Mouse (Mus musculus): Measurements from ENCODE around the gene Glt6d1. TPM values are rescaled to one million over a fixed set of nuclear protein-coding genes. Genes with fewer than 3 reads are reported as not detected.
"Not testable (repeated sequence)": the region's sequence is repeated elsewhere in the genome, so short reads cannot be mapped to it uniquely, and the experiment has no call there.

Gene Glt6d1
- not detected in 2 replicates for polyA plus RNA-seq (2014; fragmentation: Nextera tagmentation; extraction: Ambion mirVana)

DNA sequence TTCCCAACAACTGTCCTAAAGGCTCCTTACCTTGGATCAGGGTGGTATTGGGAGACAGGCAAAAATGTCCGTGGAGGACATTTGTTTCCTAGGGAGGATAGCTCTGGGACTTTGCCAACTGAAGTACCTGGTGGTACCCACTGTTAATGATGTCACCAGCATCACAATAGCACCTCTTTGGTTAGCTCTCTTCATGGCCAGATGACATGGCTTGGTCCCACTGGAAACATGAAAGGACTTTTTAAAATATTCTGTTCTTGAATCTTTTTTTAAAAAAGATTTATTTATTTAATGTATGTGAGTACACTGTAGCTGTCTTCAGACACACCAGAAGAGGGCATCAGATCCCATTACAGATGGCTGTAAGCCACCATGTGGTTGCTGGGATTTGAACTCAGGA is at the start of gene Glt6d1:
Gene Glt6d1, minus strand, starts transcription at position 101 of the 400 bp plus-strand sequence.
- not testable (repeated sequence) for DNase-seq (ENCODE audit: low spot score); ATAC-seq (ENCODE audit: insufficient number of reproducible peaks, low FRiP score, low TSS enrichment, low read depth); H3K9ac ChIP-seq (ENCODE audit: low read length); H3K4me3 ChIP-seq (ENCODE audit: low read depth, low read length); H3K36me3 ChIP-seq (ENCODE audit: control insufficient read depth, insufficient read depth, low read length); H3K4me1 ChIP-seq (ENCODE audit: control insufficient read depth, insufficient read depth, low read length); H3K27me3 ChIP-seq (ENCODE audit: control insufficient read depth, insufficient read depth, low read length); H3K4me2 ChIP-seq (ENCODE audit: low read depth, severe bottlenecking); H3K27ac ChIP-seq (replicated peaks; ENCODE audit: low read depth, low read length); H3K9me3 ChIP-seq (ENCODE audit: control insufficient read depth, low read length)
- whole genome bisulfite sequencing, result 70% methylated on average over 1 of the region's 1 CpGs

DNA sequence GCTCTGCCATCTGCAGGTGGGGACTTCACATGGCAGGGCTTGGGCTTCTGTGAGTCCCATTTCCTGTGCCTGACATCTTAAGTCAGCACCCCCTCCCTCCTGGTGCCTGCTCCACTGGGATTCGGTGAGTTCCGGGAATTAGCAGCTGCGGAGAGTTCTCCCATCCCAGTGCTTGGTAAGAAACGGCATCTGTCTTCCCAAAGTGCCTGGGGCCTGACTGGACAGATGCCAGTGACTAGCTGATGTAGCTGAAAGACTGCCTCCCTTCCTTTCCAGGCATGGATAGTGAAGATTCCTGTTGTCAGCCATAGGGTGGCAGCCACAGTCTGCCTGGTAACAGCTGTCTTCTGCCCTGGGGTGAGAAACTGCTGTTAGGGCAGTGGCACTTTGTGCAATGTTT is 49.8 kb upstream of the Glt6d1 start:
- H3K9ac ChIP-seq (ENCODE audit: low read length), result no peak overlapping the region
- ATAC-seq (ENCODE audit: insufficient number of reproducible peaks, low FRiP score, low TSS enrichment, low read depth) (no peak), DNase-seq (ENCODE audit: low spot score) (no peak)
- no peaks in the 10 kb centered on the region for H3K36me3 ChIP-seq (ENCODE audit: control insufficient read depth, insufficient read depth, low read length)
- H3K4me3 ChIP-seq (ENCODE audit: low read depth, low read length), result no peak overlapping the region
- no peak overlapping the region for H3K4me2 ChIP-seq (ENCODE audit: low read depth, severe bottlenecking)
- H3K27ac ChIP-seq (replicated peaks; ENCODE audit: low read depth, low read length), result no peak overlapping the region
- peaks cover 27% of the 10 kb centered on the region for H3K27me3 ChIP-seq (ENCODE audit: control insufficient read depth, insufficient read depth, low read length)
- 0 out of 2 replicates have a peak, but pooled peaks cover 2% of the 10 kb centered on the region for H3K4me1 ChIP-seq (ENCODE audit: control insufficient read depth, insufficient read depth, low read length)
- WGBS, result 8% methylated on average over 4 of the region's 4 CpGs
- no peaks in the 10 kb centered on the region for H3K9me3 ChIP-seq (ENCODE audit: control insufficient read depth, low read length)

DNA sequence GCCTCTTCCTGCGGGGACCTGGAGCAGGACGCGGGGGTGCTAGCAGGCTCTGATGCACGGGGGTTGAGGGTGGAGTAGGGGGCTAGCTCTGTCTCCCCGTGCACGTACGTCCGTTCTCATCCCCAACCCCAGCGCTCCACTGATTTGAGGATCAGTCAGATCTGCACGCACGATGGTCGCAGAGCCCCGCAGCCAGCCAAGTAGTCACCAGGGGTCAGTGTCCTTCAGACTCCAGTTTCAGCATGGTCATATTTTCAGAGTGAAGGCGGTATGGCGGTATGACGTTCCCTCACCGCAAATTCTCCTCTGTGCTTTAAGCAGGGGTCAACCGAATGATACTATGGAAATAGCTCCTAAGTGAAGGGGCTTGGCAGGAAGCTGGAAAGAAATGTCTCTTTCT is 48.6 kb upstream of the Glt6d1 start:
- 0 out of 2 replicates have a peak, but pooled peaks cover 2% of the 10 kb centered on the region for H3K4me1 ChIP-seq (ENCODE audit: control insufficient read depth, insufficient read depth, low read length)
- DNase-seq (ENCODE audit: low spot score) (peak; percentile 24), ATAC-seq (ENCODE audit: insufficient number of reproducible peaks, low FRiP score, low TSS enrichment, low read depth) (no peak)
- no peak overlapping the region for H3K4me3 ChIP-seq (ENCODE audit: low read depth, low read length)
- H3K27ac ChIP-seq (replicated peaks; ENCODE audit: low read depth, low read length), result no peak overlapping the region
- no peak overlapping the region for H3K9ac ChIP-seq (ENCODE audit: low read length)
- H3K9me3 ChIP-seq (ENCODE audit: control insufficient read depth, low read length), result no peaks in the 10 kb centered on the region
- peak overlapping the region; percentile 81 for H3K4me2 ChIP-seq (ENCODE audit: low read depth, severe bottlenecking)
- no peaks in the 10 kb centered on the region for H3K36me3 ChIP-seq (ENCODE audit: control insufficient read depth, insufficient read depth, low read length)
- WGBS, result 8% methylated on average over 18 of the region's 18 CpGs
- peaks cover 27% of the 10 kb centered on the region for H3K27me3 ChIP-seq (ENCODE audit: control insufficient read depth, insufficient read depth, low read length)

DNA sequence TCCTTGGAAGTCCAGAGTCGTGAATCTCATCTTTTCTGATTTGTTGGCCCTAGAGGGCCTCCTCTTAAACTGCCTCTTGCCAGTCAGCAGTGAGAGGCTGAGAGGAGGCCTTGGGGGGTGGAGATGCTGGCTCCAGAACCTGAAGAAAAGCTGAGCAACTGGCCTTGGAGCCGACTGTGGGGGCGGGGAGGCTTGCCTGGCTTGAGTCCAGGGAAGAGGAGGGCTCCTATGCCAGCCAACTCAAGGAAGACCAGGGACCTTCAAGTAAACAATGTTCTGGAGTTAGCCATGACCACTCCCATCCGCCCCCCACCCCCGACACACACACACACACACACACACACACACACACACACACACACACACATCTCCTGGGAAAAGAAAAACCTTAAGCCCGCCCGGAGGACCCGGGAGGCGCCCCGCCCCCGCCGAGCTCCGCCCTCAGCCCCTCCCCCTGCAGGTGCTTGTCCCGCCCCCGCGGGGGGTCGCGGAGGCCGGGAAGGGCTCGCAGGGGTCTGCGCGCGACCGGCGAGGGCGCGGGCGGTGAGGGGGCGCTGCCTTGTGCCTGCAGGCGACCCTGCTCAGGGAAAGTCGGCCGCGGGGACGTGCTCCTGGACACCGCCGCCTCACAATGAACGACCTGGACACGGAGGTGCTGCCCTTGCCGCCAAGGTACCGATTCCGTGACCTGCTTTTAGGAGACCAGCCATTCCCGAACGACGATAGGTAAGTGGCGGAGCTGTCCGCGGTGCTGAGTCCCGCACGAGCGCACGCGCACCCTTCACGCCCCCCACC is 47.9 kb upstream of the Glt6d1 start, which contains the start of gene Kcnt1:
Gene Kcnt1, plus strand, starts transcription at position 398 of the 795 bp plus-strand sequence.
- peak within 1 kb of the TSS; percentile 33 for H3K4me3 ChIP-seq (ENCODE audit: low read depth, low read length)
- H3K36me3 ChIP-seq (ENCODE audit: control insufficient read depth, insufficient read depth, low read length), result no peaks in the 10 kb centered on the region
- H3K9ac ChIP-seq (ENCODE audit: low read length), result 0 out of 2 replicates have a peak within 1 kb of the TSS, but pooled peaks have one; percentile 9
- H3K4me1 ChIP-seq (ENCODE audit: control insufficient read depth, insufficient read depth, low read length), result 0 out of 2 replicates have a peak, but pooled peaks cover 2% of the 10 kb centered on the region
- peak within 1 kb of the TSS; percentile 81 for H3K4me2 ChIP-seq (ENCODE audit: low read depth, severe bottlenecking)
- H3K27me3 ChIP-seq (ENCODE audit: control insufficient read depth, insufficient read depth, low read length), result peaks cover 27% of the 10 kb centered on the region
- H3K27ac ChIP-seq (replicated peaks; ENCODE audit: low read depth, low read length), result no peak within 1 kb of the TSS
- under 1% methylated on average over 37 of the region's 53 CpGs for WGBS
- ATAC-seq (ENCODE audit: insufficient number of reproducible peaks, low FRiP score, low TSS enrichment, low read depth) (no peak), DNase-seq (ENCODE audit: low spot score) (peak; percentile 76)
- H3K9me3 ChIP-seq (ENCODE audit: control insufficient read depth, low read length), result no peaks in the 10 kb centered on the region

DNA sequence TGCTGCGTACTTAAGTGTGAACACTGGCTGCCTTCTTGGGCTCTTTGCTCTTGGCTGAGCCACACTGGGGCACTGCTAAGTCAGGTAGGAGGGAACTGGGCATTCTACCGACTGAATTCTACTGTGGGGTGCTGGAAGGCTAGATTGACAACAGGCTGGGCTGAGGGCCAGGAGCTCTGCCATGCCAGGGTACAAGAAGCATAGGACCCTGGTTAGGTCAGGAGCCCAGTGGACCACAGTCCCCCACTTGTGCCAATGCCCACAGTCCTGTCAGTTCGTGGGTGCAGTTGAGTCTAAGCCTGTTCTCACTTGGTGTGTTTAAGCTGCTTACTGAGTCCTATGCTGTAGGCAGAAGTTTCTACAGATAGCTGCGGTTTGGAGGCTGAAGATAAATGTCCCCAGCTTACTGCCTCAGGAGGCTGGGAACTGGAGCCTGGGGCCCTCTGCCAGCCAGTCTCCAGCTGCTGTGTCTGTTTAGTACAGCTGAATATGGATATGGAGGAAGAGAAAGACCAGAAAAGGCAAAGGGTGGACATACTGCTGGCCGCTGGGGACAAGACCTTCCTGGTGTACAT is 47.1 kb upstream of the Glt6d1 start:
- ATAC-seq (ENCODE audit: insufficient number of reproducible peaks, low FRiP score, low TSS enrichment, low read depth) (no peak), DNase-seq (ENCODE audit: low spot score) (no peak)
- Histone ChIP-seq H3K9me3 (ENCODE audit: control insufficient read depth, low read length) (no peaks in the 10 kb centered on the region), H3K27ac (replicated peaks; ENCODE audit: low read depth, low read length) (no peak overlapping the region), H3K4me3 (ENCODE audit: low read depth, low read length) (no peak overlapping the region), H3K36me3 (ENCODE audit: control insufficient read depth, insufficient read depth, low read length) (no peaks in the 10 kb centered on the region), H3K27me3 (ENCODE audit: control insufficient read depth, insufficient read depth, low read length) (peaks cover 27% of the 10 kb centered on the region), H3K4me1 (ENCODE audit: control insufficient read depth, insufficient read depth, low read length) (0 out of 2 replicates have a peak, but pooled peaks cover 2% of the 10 kb centered on the region), H3K9ac (ENCODE audit: low read length) (no peak overlapping the region), H3K4me2 (ENCODE audit: low read depth, severe bottlenecking) (no peak overlapping the region)
- WGBS, result 67% methylated on average over 5 of the region's 5 CpGs

DNA sequence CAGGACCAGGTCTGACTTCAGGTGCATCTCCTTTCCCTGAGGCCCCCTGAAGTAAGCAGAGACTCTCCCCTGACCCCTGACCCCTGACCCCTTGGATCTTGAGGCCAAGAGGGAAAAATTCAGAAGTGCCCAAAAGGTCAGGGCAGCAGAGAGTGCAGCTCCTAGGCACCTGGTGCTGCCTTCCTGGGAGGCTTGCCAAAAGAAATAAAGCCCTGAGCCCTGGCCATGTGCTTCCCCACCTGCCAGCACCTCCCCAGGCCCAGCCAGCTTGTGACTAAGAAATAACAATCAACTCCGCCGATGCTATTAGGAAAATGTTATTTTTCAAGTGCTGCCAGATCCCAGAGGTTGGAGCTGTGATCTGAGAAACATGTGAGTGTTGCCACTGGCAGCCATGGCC is 46.4 kb upstream of the Glt6d1 start:
- 81% methylated on average over 2 of the region's 2 CpGs for WGBS
- Histone ChIP-seq H3K4me2 (ENCODE audit: low read depth, severe bottlenecking) (no peak overlapping the region), H3K4me3 (ENCODE audit: low read depth, low read length) (no peak overlapping the region), H3K9ac (ENCODE audit: low read length) (no peak overlapping the region), H3K27me3 (ENCODE audit: control insufficient read depth, insufficient read depth, low read length) (peaks cover 27% of the 10 kb centered on the region), H3K9me3 (ENCODE audit: control insufficient read depth, low read length) (no peaks in the 10 kb centered on the region), H3K36me3 (ENCODE audit: control insufficient read depth, insufficient read depth, low read length) (no peaks in the 10 kb centered on the region), H3K27ac (replicated peaks; ENCODE audit: low read depth, low read length) (no peak overlapping the region), H3K4me1 (ENCODE audit: control insufficient read depth, insufficient read depth, low read length) (0 out of 2 replicates have a peak, but pooled peaks cover 2% of the 10 kb centered on the region)
- ATAC-seq (ENCODE audit: insufficient number of reproducible peaks, low FRiP score, low TSS enrichment, low read depth) (no peak), DNase-seq (ENCODE audit: low spot score) (no peak)

DNA sequence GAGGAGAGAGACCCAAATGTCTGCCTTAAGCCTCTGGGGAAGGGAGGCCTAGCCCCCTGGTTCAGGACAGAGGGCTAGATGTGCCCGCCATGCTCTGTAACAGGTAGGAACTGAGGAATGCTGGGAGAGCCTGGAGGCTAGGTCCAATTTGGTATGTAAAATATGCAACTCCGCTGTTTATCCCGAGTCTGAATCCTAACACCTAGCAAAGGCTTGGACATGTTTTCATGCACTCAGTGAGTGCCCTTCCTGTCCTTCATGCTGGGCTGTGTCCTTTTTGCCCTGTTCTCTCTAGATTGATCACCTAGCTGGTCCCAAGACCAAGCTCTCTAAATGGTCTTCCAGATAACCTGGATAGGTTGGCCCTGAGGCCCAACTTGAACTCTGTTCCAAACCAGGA is 44.2 kb upstream of the Glt6d1 start:
- DNase-seq (ENCODE audit: low spot score), result no peak
- no peak overlapping the region for H3K4me2 ChIP-seq (ENCODE audit: low read depth, severe bottlenecking)
- H3K27me3 ChIP-seq (ENCODE audit: control insufficient read depth, insufficient read depth, low read length), result peaks cover 22% of the 10 kb centered on the region
- no peaks in the 10 kb centered on the region for H3K36me3 ChIP-seq (ENCODE audit: control insufficient read depth, insufficient read depth, low read length)
- H3K9me3 ChIP-seq (ENCODE audit: control insufficient read depth, low read length), result no peaks in the 10 kb centered on the region
- H3K27ac ChIP-seq (replicated peaks; ENCODE audit: low read depth, low read length), result no peak overlapping the region
- 82% methylated on average over 3 of the region's 3 CpGs for WGBS
- 0 out of 2 replicates have a peak, but pooled peaks cover 2% of the 10 kb centered on the region for H3K4me1 ChIP-seq (ENCODE audit: control insufficient read depth, insufficient read depth, low read length)
- no peak for ATAC-seq (ENCODE audit: insufficient number of reproducible peaks, low FRiP score, low TSS enrichment, low read depth)
- H3K9ac ChIP-seq (ENCODE audit: low read length), result no peak overlapping the region
- no peak overlapping the region for H3K4me3 ChIP-seq (ENCODE audit: low read depth, low read length)

DNA sequence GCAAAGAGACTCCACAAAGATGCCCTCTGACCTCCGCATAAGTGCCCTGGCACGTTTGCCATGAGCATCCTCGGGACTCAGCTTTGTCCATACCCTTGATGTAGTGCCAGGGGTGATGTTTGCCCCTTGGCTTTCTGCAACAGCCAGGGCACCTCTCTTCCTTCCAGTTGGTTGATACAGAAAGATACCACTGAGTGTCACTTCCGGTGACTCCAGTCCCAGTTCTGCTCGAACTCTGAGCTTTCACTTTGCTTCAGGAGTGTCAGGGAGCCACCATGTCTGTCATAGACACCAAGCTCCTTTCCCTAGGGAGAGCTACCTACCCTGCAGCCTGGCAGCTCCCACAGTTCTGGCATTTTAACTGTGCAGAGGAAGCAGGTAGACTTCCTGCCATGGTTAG is 38.4 kb upstream of the Glt6d1 start:
- Histone ChIP-seq H3K9me3 (ENCODE audit: control insufficient read depth, low read length) (no peaks in the 10 kb centered on the region), H3K4me3 (ENCODE audit: low read depth, low read length) (no peak overlapping the region), H3K36me3 (ENCODE audit: control insufficient read depth, insufficient read depth, low read length) (no peaks in the 10 kb centered on the region), H3K27me3 (ENCODE audit: control insufficient read depth, insufficient read depth, low read length) (no peaks in the 10 kb centered on the region), H3K4me2 (ENCODE audit: low read depth, severe bottlenecking) (no peak overlapping the region), H3K4me1 (ENCODE audit: control insufficient read depth, insufficient read depth, low read length) (no peaks in the 10 kb centered on the region), H3K27ac (replicated peaks; ENCODE audit: low read depth, low read length) (no peak overlapping the region), H3K9ac (ENCODE audit: low read length) (no peak overlapping the region)
- ATAC-seq (ENCODE audit: insufficient number of reproducible peaks, low FRiP score, low TSS enrichment, low read depth) (no peak), DNase-seq (ENCODE audit: low spot score) (no peak)
- WGBS, result 80% methylated on average over 5 of the region's 5 CpGs
